Mouse (Mus musculus): ENCODE measurements at regions not wholly inside any gene's neighbourhood (a gene's known extent, or its start where the extent isn't known, plus 50 kb on each side); places are given as distances from the start of the nearest gene placed in this dataset.
A peak's percentile ranks its signal among the peaks of the same experiment; 100 is the strongest.

GRCm38 (mm10) chr1:62872771-62873170 is 169.7 kb downstream of the Nrp2 start:
- no peak for DNase-seq

GRCm38 (mm10) chr1:62875631-62876030 is 172.5 kb downstream of the Nrp2 start:
- no peak for DNase-seq

GRCm38 (mm10) chr1:62876685-62877084 is 173.6 kb downstream of the Nrp2 start:
- no peak for DNase-seq

GRCm38 (mm10) chr1:62880882-62881291 is 177.8 kb downstream of the Nrp2 start:
- DNase-seq, result no peak

- no peak for DNase-seq
Observed at GRCm38 (mm10) chr1:62881477-62881876, 178.4 kb downstream of the Nrp2 start.

- DNase-seq, result no peak
Observed at GRCm38 (mm10) chr1:62882028-62882427, 178.9 kb downstream of the Nrp2 start.

- DNase-seq, result no peak
Observed at GRCm38 (mm10) chr1:62884876-62885480, 181.9 kb downstream of the Nrp2 start.

GRCm38 (mm10) chr1:62887585-62888483 is 184.7 kb downstream of the Nrp2 start:
- DNase-seq, result peak; percentile 23

GRCm38 (mm10) chr1:62901375-62901774 is 198.3 kb downstream of the Nrp2 start:
- peak; percentile 17 for DNase-seq

- DNase-seq, result no peak
Observed at GRCm38 (mm10) chr1:62901871-62902270, 198.8 kb downstream of the Nrp2 start.

GRCm38 (mm10) chr1:62902931-62903453 is 199.9 kb downstream of the Nrp2 start:
- no peak for DNase-seq

- no peak for DNase-seq
Observed at GRCm38 (mm10) chr1:62905739-62906138, 202.7 kb downstream of the Nrp2 start.

GRCm38 (mm10) chr1:62907243-62907642 is 204.2 kb downstream of the Nrp2 start:
- DNase-seq, result no peak
